Mouse (Mus musculus) CH12.LX (cell line): ENCODE data around the gene Nat8f5.
"Not testable (repeated sequence)": the region's sequence is repeated elsewhere in the genome, so short reads cannot be mapped to it uniquely, and the experiment has no call there.

Experiments
- BHLHE40 ChIP-seq: IDR thresholded peaks from 2 replicates; pipeline ENCODE4 v1.6.1; 2011; ENCODE audit warnings: mild to moderate bottlenecking, low read depth, low read length, improper control_type of control experiment
- CTCF ChIP-seq, 2 experiments: IDR thresholded peaks in 1 of 2; conservative IDR thresholded peaks in 1 of 2; 2 replicates each; pipeline ENCODE4 v1.5.1; 2011 to 2012; ENCODE audit warnings: low read depth in 2 of 2, low read length in 2 of 2, improper control_type of control experiment in 1 of 2, inconsistent platforms in 1 of 2, mild to moderate bottlenecking in 1 of 2, moderate library complexity in 1 of 2
- EP300 ChIP-seq: IDR thresholded peaks from 2 replicates; pipeline ENCODE4 v1.6.1; 2011; ENCODE audit warnings: low read length, improper control_type of control experiment
- JUND ChIP-seq: conservative IDR thresholded peaks from 2 replicates; pipeline ENCODE4 v1.6.1; 2011; ENCODE audit warnings: low read depth, low read length, improper control_type of control experiment
- MAX ChIP-seq: IDR thresholded peaks from 2 replicates; pipeline ENCODE4 v1.6.1; 2011; ENCODE audit warnings: low read length, improper control_type of control experiment
- MAZ ChIP-seq: IDR thresholded peaks from 2 replicates; pipeline ENCODE4 v1.6.1; 2012; ENCODE audit warnings: low read depth, mild to moderate bottlenecking, inconsistent platforms, low read length, improper control_type of control experiment, moderate library complexity
- NELFE ChIP-seq: IDR thresholded peaks from 2 replicates; pipeline ENCODE4 v1.6.1; 2011; ENCODE audit warnings: low read depth, low read length, improper control_type of control experiment
- POLR2A ChIP-seq: IDR thresholded peaks from 2 replicates; pipeline ENCODE4 v1.6.1; 2011; ENCODE audit warnings: low read depth, mild to moderate bottlenecking, improper control_type of control experiment, low read length
- POLR2AphosphoS2 ChIP-seq: IDR thresholded peaks from 2 replicates; pipeline ENCODE4 v1.6.1; 2011; ENCODE audit warnings: low read depth, low read length, improper control_type of control experiment
- SMC3 ChIP-seq: IDR thresholded peaks from 2 replicates; pipeline ENCODE4 v1.6.1; 2011; ENCODE audit warnings: low read depth, low read length, improper control_type of control experiment
- USF1 ChIP-seq: IDR thresholded peaks from 2 replicates; pipeline ENCODE4 v1.6.1; 2014; ENCODE audit warnings: low read depth, mild to moderate bottlenecking, inconsistent platforms, low read length, improper control_type of control experiment
- ZC3H11A ChIP-seq: IDR thresholded peaks from 2 replicates; pipeline ENCODE4 v1.6.1; 2012; ENCODE audit warnings: low read depth, mild to moderate bottlenecking, inconsistent platforms, low read length, improper control_type of control experiment
- ZKSCAN1 ChIP-seq: IDR thresholded peaks from 2 replicates; pipeline ENCODE4 v1.6.1; 2012; ENCODE audit warnings: low read depth, inconsistent platforms, low read length, improper control_type of control experiment, borderline replicate concordance
- ZNF384 ChIP-seq: IDR thresholded peaks from 2 replicates; pipeline ENCODE4 v1.6.1; 2012; ENCODE audit warnings: low read depth, low read length, improper control_type of control experiment, inconsistent platforms

- not testable (repeated sequence) for TF ChIP-seq CTCF (conservative IDR thresholded peaks at IDR 0.05 in 1 of 2, IDR thresholded peaks at IDR 0.05 in 1 of 2; ENCODE audit: low read depth in 2 of 2, low read length in 2 of 2); POLR2AphosphoS2; EP300; USF1; BHLHE40; SMC3; ZNF384; MAZ; POLR2A; NELFE; ZC3H11A; MAX; ZKSCAN1; JUND
These were observed 45.4 kb upstream of the Nat8f5 start for GRCm38 (mm10) chr6:85866166-85866565.
